Mouse (Mus musculus) lung, adult 2 months (tissue): ENCODE measurements around the gene Qtrt2.

Experiments used
- CTCF ChIP-seq: fragments of 200-500 bp; IDR thresholded peaks from 2 replicates; pipeline ENCODE4 v1.5.1; 2011; ENCODE audit warnings: mild to moderate bottlenecking, low read length, control low read depth; ENCODE audit not compliant: insufficient read depth
- POLR2A ChIP-seq: fragments of 200-500 bp; IDR thresholded peaks from 2 replicates; pipeline ENCODE4 v1.6.1; 2011; ENCODE audit warnings: low read depth, mild to moderate bottlenecking, control low read depth, low read length, borderline replicate concordance; ENCODE audit errors: extremely low read depth

GRCm38 (mm10) chr16:43940846-43941245 is 14.2 kb upstream of the Qtrt2 start:
- TF ChIP-seq CTCF = no peak
- no peak for TF ChIP-seq POLR2A
